Mouse (Mus musculus) kidney, adult 2 months (tissue): ENCODE results near the gene Rgs12.

Source experiments
- CTCF ChIP-seq: fragments of 200-500 bp; conservative IDR thresholded peaks from 2 replicates; pipeline ENCODE4 v1.5.1; 2011; ENCODE audit warnings: low read depth, mild to moderate bottlenecking, control low read depth, low read length, moderate library complexity, mixed read lengths; ENCODE audit not compliant: insufficient read depth, insufficient read length
- POLR2A ChIP-seq: fragments of 200-500 bp; IDR thresholded peaks from one replicate; pipeline ENCODE4 v1.6.1; 2011; ENCODE audit warnings: low read depth, low read length, control low read depth

DNA sequence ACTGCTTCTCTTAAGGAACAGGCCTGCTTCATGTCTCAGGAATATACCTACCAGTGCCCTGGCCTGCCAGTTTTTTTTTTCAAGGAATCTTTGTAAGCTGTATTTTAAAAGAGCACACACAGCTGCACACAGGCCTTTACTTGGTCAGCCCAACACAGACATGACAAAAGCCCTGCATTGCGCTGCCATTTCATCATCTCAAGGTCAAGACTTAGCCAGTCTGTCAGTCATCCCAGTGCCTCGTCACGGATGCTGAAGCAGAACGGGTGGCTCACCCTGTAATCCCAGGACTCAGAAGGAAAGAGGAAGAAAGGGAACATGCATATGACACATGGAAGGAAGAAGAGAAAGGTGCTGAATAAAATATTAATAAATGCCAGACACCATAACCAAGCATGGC lies 21.6 kb upstream of the Rgs12 start:
- TF ChIP-seq CTCF (no peak), POLR2A (no peak)
